Mouse (Mus musculus) mouse trophoblast stem cell (cell line): ENCODE measurements around the gene Zfp770.
"Not testable (repeated sequence)": the region's sequence is repeated elsewhere in the genome, so short reads cannot be mapped to it uniquely, and the experiment has no call there.

Experiments
- in situ Hi-C, 2 experiments: fragments of 300-500 bp; cut with MseI, MboI; formaldehyde crosslinking; loops; 2 replicates in 1 of 2; 3 replicates in 1 of 2; pipeline ENCODE4 v1.15.1; 2025

The Zfp770 gene

GRCm38 (mm10) chr2:114200932-114201559, at the start of gene Zfp770:
TSS of gene Zfp770 (minus strand) at chr2:114201469.
- in situ Hi-C loops, result no loop called here

- in situ Hi-C loops, result no loop called here
These were observed 48.2 kb upstream of the Zfp770 start for GRCm38 (mm10) chr2:114249440-114249839.

GRCm38 (mm10) chr2:114237639-114238038, 36.4 kb upstream of the Zfp770 start:
- in situ Hi-C loops, result no loop called here

- in situ Hi-C loops, result no loop called here
These were observed 35.3 kb upstream of the Zfp770 start for GRCm38 (mm10) chr2:114236566-114236965.

- in situ Hi-C loops, result no loop called here
These were observed 34.3 kb upstream of the Zfp770 start for GRCm38 (mm10) chr2:114235584-114235983.

- in situ Hi-C loops, result no loop called here
These were observed 30.0 kb upstream of the Zfp770 start for GRCm38 (mm10) chr2:114231248-114231647.

- in situ Hi-C loops, result no loop called here
These were observed 27.4 kb upstream of the Zfp770 start for GRCm38 (mm10) chr2:114228672-114229071.

- in situ Hi-C loops, result no loop called here
These were observed 3.8 kb upstream of the Zfp770 start for GRCm38 (mm10) chr2:114205036-114205435.

- in situ Hi-C loops, result no loop called here
These were observed 305 bp upstream of the Zfp770 start for GRCm38 (mm10) chr2:114201574-114201973.

- in situ Hi-C loops, result no loop called here
These were observed 4.8 kb downstream of the Zfp770 start for GRCm38 (mm10) chr2:114196421-114196820.

GRCm38 (mm10) chr2:114186924-114187323, 14.3 kb downstream of the Zfp770 start, which contains the start of gene Aqr:
TSS of gene Aqr (minus strand) at chr2:114187024.
- in situ Hi-C loops, result not testable (repeated sequence)

- in situ Hi-C loops, result no loop called here
These were observed 23.2 kb downstream of the Zfp770 start for GRCm38 (mm10) chr2:114177802-114178733.

GRCm38 (mm10) chr2:114174651-114175484, 26.4 kb downstream of the Zfp770 start:
- in situ Hi-C loops, result no loop called here

GRCm38 (mm10) chr2:114173248-114173647, 28.0 kb downstream of the Zfp770 start:
- in situ Hi-C loops, result no loop called here

- in situ Hi-C loops, result no loop called here
These were observed 33.4 kb downstream of the Zfp770 start for GRCm38 (mm10) chr2:114167837-114168236.

- in situ Hi-C loops, result no loop called here
These were observed 39.3 kb downstream of the Zfp770 start for GRCm38 (mm10) chr2:114161978-114162377.

GRCm38 (mm10) chr2:114157345-114157744, 43.9 kb downstream of the Zfp770 start:
- in situ Hi-C loops, result no loop called here

GRCm38 (mm10) chr2:114156639-114157038, 44.6 kb downstream of the Zfp770 start:
- in situ Hi-C loops, result no loop called here

- in situ Hi-C loops, result no loop called here
These were observed 48.0 kb downstream of the Zfp770 start for GRCm38 (mm10) chr2:114153247-114153646.

GRCm38 (mm10) chr2:114146864-114147458, 54.3 kb downstream of the Zfp770 start:
- in situ Hi-C loops, result loop anchor here (10.0 to 25.0 kb wide), 2 partner anchors 282 to 285 kb away; no protein-coding TSS in a partner anchor

GRCm38 (mm10) chr2:114145315-114145801, 55.9 kb downstream of the Zfp770 start:
- in situ Hi-C loops, result loop anchor here (10.0 to 25.0 kb wide), 2 partner anchors 281 to 283 kb away; no protein-coding TSS in a partner anchor
